Mouse (Mus musculus) adrenal gland, postnatal 36 days (tissue): ENCODE measurements around the gene Gm28047. TPM values are rescaled to one million over a fixed set of nuclear protein-coding genes. Genes with fewer than 3 reads are reported as not detected.

Experiments used
- DNase-seq, 2 experiments: peaks; one replicate each; pipeline ENCODE4 v3.0.0; 2021; ENCODE audit warnings: mixed read lengths in 1 of 2
- total RNA-seq, 2 experiments: library from RNA; stranded (reverse); gene quantifications; 2 replicates each; pipeline ENCODE4 v1.2.3; 2021

Gm28047 gene
- total RNA-seq, 2 experiments from 2014 or later, result 1.2 to 1.4 TPM

DNA sequence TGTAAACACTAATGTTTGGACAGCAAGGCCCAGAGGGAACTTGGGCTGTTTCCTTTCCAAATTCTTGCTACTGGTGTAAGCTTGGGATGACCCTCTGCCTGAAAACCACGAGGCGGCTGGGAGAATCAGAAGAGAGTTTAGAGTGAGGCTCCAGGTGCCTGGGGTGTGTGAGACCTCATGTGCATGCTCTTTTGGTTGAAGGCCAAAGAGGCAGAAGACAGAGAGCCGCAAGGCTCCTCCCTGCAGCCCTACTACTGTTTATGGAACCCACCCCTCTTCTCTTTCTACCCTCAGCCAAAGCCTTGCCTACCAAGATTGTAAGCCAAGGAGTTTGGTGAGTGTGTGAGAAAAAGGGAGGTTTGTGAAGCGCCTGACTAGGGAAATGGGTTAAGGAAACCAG, 109.1 kb downstream of the Gm28047 start:
- DNase-seq, result no peak

DNA sequence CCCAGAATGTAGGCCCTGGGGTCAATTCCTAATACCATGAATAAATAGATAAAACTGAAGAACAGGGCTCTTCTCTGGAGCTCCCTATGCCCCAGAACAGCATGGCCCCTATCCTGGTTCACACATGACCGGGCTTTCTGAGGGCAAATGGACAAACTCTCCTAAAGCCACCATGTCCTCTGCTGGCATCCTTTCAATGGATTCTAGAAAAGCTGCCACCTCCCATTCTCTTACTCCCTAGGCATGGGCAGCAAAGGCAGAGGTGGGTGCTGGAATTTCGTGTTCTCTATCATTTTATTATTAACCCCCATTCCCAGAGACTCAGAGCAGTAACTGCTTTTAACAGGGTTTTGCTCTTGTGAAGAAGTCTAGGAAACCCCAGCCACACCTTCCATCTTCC, 109.6 kb downstream of the Gm28047 start:
- DNase-seq, result no peak

DNA sequence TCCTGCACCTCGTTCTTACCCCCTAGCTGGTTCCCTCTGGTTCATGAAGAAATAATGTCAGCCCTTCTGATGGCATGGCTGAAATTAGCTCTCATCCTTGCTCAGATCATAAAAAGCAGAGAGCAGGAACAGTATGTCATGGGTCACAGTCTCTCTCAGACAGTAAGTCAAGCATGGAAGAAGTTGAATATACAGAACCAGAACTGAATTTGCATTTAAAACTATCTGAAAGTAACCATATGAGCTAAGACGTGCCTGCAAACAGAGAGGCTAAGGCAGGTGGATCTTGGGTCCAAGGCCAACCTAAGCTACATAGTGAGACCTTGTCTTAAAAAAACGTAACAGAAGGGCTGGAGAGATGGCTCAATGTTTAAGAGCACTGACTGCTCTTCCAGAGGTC, 111.9 kb downstream of the Gm28047 start:
- DNase-seq, result no peak

DNA sequence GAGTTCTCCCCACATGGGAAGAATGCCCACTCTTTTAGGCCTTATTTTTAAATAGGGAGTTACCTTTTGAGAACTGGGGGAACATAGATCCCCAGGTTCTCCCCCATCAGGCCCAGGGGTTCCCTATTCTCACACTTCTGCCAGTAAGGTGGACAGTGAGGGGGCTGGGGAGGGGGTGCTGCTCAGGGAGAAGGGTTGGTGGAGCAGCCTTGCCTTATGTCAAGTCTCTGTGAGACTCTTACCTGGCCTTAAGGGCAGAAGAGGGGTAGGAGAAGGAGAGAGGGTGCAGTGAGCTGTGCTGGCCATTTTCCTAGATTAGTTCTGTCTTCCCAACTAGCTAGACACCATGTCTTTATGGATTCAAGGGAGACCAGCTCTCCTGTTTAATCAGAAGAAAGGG, 112.4 kb downstream of the Gm28047 start:
- no peak for DNase-seq

DNA sequence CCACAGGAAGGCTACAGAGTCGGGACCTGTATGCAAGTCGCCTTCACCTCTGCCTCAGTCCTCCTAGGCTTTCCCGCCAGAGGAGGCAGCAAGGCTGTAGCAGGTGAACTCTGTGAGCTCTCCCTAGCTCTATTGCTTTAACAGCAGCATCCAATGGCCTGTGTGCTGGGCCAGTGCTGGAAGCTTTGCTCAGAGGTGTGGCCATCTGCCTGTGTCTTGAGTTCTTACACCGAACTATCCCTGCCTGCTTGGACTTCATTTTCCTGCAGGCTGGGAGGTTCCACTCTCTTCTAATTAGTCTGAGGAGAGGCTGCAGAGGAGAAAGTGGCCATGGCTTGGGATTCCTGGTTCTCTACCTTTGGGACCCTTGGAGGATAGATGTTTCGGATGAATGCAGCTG, 112.9 kb downstream of the Gm28047 start:
- DNase-seq, result no peak

DNA sequence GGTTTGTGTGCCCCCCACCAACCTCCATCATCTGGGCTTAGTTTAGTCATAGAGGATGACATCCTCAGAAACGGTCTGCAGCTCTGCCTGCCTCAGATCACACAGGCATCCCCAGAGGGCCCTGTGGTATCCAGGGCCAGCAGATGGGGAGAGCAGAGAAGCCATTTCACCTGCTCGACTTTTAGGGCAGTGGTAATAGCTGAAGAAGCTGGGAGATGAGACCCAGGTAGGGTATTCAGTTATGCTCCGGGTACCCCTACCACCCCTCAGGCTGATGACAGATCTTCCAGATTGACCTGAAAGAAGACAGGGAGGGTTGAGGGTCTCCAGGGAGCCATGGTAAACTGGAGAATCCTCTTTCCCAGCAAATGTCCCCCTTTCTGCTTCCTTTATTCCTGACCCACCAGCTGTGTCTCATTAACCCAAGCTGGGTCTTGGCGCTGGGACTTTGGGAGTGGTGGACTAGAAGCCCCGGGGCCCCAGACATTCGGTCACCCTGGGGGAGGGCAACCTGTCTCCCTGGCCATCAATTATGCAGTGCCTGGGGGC, 113.5 kb downstream of the Gm28047 start:
- DNase-seq, result no peak

DNA sequence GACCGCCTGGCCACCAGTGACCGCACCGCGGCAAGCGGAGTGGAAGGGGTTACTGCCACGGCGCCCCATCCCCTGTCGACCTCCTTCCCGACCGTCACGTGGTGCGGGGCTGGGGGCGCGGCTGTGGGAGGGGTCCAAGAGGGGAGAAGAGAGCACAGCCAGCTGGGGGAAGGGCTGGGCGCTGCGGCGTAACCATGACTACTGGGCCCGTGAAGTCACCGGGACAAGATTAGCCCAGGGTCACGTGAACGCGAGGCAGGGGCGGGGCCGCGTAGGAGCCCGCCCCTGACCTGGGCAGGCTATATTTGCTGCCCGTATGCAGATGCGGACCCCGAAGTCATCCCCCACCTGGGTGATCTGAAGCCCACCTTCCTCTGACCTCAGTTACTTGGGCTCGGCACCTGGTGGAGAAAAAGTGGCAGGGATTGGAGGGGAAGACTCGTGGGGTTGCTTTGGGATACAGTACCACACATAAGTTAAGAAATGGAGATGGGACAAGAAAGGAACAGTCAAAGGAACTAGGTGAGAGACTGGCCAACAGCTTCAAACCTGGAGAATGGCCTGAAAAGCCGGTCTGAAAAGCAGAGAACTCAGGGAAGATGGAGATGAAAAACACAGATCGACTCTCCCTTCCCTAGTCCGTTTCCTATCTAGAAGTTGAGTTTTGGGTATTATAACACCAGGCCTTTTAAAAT, 114.1 kb downstream of the Gm28047 start:
- peak; percentile 90 to 94 for DNase-seq

DNA sequence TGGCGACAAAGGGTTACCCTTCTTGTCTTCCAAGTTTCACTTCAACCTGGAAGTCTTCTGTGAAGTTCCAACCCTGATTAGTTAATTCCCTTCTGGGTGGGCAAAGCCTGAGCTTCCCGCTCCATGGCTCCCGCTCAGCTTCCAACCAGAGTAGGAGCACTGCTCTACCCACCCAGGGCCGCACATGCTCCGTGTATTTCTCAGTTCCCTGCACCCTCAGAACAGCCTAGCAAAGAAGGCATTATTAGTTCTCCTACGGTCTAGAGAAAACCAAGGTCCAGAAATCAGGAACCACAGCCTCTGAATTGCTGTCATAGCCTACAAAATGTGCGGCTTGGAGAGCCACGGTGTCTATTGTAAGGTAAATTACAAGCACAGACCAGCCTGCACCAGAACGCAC, 114.8 kb downstream of the Gm28047 start:
- no peak for DNase-seq

DNA sequence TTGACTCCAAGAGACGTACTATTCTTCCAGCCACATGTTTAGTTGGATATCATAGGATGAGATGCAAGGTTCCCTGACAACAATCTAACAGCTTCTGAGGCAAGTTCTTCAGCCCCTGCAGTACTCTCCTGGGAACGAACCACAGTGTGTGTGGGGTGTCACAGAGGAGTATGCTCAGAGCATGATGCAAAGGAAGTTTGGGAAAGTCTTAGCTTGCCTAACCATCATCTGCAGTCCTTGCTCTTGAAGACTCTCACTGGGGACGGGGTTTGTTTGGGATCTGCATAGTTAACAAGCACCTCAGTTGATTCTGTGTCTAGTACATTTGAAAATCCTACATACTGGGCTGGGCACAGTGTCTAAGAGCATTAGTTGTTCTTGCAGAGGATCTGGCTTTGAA, 116.5 kb downstream of the Gm28047 start:
- no peak for DNase-seq

DNA sequence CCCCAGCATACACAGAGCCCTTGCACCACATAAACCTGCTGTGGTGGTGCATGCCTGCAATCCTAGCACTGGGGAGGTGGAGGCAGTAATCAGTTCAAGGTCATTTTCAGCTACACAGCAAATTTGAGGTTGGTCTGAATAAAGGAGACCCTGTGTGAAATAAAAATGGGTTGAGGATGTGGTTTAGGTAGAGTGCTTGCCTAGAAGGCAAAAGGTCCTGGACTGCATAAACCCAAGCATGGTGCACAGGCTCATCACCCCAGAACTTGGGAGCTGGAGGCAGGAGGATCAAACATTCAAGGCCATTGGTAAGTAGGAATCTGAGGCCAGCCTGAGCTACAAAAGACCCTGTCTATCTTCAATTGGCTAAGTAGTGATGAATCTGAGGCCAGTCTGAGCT, 117.3 kb downstream of the Gm28047 start:
- DNase-seq, result no peak

DNA sequence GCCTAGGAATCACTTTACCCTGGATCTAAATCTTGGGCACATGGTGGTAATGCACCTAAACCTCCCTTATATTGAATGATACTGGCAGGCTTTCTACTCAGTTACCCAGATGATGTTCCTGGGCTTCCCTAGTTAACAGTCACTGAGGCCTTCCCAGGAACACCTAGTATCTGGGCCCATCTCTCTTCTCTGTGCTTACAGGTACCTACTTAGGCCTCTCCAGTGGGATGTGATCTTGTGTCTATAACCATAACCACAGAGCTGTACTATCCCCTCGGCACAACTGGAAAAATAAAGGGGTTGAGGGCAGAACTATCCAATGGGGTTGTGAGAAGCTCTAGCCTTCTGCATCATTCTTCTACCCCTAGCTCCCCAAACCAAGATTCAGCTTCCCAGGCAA, 118.0 kb downstream of the Gm28047 start:
- DNase-seq, result no peak

DNA sequence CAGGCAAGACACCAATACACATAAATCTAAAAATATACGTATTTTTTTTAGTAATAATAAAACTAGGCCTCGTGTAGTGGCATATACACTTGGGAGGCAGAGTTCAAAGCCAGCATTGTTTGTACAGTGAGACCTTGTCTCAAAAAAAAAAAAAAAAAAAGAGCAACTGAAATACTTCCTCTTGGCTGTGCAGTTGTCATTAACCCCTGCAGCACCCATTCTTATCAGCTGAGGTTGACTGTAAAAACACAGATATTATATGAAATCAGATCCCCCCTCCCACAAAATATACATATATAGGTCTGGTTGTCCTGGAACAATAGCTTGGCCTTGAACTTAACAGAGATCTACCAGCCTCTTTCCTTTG, 118.4 kb downstream of the Gm28047 start:
- DNase-seq, result no peak

DNA sequence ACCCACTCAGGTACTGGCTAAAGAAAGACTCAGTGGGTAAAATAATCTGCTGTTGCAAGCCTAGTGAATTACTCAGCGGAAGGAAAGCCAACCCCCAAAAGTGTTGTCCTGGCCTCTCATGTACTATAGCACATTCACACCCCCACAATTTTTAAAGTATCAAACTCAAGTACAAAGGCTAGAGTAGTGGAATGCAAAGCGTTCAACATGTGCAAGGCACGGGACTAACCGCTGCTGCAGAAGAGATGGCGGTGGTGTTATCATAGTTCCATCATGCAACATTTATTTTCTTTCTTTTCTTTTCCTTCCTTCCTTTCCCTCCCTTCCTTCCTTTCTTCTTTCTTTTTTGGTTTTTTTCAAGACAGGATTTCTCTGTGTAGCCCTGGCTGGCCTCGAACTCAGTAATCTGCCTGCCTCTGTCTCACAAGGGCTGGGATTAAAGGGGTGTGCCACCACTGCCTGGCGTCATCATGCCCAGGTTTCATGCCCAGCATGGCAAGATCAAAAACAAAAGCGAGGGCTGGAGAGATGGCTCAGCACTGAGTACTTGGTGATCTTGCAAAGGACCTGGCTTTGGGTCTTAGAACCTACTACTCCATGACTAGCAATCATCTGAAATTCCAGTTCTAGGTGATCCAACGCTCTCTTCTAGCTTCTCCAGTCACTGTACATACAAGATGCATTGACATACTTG, 119.0 kb downstream of the Gm28047 start:
- no peak for DNase-seq

DNA sequence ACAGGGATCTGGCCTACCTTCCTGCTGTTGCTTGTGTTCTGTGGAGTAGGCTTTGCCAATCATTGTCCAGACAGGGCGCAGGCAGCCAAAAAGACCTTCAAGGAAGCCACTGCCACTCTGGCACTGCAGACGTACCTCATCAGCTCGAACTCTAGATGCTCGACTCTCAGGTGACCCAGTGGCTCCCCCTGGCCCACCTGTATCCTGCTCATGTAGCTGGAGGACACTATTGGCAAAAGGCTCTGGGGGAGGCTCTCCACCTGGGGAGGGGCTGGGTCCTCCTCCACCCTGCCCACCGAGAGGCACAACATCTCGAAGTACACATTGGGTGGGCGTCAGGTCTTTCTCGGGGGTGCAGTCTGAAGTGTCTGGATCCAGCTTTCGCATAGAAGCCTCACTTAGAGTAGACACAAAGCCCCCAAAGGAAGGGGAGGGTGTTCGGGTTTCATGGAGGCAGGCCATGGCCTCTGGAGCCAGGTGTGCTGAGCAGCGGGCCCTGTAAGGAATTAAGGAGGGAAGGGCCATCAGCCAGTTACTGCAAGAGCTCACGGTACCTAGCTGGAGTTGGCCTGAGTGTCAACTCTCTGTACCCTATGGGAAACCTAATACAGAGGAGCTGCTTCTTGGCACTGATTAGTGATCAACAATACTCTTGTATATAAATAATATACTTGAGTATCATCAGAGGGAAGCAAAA, 119.6 kb downstream of the Gm28047 start:
- no peak for DNase-seq

DNA sequence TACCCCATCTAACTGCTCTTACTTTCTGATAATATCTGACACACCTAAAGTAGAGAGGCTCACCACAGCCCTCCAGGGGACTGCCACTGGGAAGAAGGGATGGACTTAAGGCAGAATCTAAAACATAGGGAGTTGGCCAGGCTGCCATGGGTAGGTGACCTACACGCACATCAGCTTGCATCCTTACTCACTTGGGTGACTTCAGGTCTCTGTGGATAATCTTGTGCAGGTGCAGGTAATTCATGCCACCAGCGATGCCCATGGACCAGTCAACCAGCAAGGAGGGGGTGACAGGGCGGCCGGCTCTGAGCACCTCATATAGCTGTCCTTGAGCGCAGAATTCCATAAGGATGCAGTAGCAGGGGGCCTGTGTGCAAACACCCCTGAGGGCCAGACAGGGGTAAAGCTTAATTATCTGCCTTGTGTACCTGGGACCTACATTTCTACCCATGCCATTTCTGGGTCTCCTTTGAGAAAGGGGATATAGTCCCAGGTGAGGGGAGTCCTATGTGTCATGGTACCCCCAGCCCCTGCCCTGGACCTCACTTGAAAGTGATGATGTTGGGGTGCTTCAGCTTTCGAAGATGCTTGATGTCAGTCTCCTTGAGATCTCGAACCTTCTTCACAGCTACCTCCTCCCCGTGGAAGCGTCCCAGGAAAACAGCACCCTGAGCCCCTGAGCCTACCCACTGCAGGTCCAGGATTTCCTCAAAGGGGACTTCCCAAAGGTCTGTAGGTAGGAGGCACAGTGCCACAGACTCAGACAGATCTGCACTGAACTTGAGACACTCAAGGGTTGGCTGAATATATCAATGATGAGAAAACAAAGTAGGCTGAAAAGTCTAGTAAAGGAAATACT, 120.7 kb downstream of the Gm28047 start:
- DNase-seq, result no peak

DNA sequence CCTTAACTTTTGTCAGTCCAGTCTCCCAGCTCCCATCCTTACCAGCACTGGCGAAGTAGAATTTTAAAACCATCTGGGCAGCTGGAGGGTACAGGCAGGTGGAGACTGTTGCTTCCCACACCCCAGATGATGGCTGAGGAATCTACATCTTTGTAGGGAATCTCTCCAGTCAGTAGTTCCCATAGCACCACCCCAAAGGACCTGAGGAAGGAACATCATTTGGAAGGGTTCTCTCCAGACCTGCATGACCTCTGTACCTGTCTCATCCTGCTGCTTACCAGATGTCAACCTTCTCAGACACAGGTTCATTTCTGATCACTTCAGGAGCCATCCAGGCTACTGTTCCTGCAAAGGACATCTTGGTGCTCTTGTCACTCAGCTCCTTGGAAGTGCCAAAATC, 121.4 kb downstream of the Gm28047 start, which contains the start of gene Gm10337:
Gene Gm10337 (plus strand): TSS at position 276 of the 400 bp plus-strand sequence.
- no peak for DNase-seq

DNA sequence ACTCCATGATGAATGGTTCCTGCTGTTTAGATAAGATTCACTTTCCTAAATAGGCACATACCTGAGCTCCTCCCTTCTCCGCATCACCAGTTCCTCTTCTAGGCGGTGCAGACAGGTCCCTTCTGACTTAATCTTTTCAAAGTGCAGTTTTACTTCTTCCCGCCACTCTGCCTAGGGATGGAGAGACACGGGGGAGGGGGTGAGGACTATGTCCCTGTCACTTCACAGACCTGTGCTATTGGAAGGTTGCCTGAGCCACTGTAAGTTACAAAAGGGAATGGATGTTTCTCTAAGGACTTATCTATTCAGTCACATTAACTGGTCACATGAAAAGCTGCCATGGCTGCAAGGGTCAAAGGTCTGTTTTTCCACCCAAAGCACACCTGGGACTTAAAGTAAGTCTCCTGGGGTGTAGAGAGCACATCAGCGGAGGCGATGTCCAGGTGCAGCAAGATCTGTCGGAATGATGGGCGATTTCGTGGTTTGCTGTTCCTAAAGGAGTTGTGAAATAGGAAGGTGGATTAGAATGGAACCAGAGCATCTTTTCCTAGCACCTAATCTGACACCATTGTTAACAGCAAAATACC, 122.5 kb downstream of the Gm28047 start:
- no peak for DNase-seq

DNA sequence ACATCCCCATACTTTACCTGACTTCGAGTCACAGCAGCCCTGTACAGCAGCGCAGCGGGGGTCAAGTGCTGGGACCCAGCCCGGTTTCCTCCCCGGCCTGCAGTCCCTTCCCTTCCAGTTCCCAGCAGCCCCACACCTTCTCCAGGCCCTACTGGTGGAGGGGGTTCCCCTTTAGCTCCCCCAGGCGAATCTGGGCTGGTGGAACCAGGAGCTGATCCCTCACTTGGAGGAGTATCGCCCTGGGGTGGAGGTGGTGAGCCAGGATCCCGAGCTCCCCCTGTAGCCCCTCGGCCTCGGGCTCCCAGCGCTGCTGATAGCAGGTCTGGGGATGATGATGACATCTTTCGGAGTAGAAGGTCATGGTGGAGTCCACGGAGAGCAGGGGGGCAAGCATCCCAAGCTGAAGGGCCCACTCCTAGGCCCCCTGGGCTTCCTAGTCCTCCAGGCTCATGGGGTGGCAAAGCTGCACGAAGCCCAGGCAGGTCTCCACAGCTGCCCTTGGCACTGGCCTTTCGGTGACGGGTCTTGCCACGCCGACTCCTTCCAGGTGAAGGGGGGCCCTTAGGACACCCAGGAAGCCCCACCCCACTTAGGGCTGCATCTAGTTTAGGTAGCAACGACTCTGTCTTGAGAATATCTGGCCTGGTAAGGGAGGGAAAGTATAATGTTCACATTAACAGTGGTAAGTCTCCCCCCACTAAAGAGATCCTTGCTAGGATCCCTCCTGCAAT, 123.6 kb downstream of the Gm28047 start:
- no peak for DNase-seq

DNA sequence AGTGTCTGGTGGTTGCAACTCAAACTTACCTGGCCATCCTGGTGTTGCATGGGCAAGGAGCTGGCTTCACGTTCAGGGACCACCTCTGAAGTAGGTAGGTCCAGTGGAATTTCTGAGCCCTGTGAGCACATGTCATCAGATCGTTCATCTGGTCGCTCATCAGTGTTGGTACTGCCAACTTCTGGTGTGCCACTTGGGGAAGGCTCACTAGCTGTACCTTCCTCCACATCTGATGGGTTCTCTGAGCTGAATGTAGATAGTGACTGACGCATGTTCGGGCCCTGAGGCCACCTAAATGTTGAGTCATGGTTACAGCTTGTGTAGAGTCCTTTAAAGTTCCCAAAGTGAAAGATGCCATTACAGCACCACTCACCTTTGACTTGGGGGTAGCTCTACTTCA, 124.4 kb downstream of the Gm28047 start:
- no peak for DNase-seq

DNA sequence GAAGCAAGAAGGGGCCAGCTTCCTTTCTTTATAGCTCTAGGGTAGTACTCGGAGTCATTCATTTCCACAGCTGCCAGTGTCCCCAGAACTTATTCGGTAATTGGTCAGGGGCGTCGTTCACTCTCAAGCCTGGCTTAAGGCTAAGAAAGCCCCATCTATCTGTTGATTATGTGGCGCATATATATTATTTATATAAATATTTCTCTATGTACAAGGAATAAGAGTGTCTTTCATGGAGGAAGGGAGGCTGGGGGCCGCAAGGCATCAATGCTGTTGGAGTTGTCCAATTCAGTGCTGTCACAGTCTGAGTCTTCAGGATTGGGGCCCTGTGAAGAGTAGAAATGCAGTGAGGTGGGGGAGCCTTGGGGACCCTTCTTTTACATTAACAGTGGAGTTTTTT, 125.0 kb downstream of the Gm28047 start:
- DNase-seq, result no peak

DNA sequence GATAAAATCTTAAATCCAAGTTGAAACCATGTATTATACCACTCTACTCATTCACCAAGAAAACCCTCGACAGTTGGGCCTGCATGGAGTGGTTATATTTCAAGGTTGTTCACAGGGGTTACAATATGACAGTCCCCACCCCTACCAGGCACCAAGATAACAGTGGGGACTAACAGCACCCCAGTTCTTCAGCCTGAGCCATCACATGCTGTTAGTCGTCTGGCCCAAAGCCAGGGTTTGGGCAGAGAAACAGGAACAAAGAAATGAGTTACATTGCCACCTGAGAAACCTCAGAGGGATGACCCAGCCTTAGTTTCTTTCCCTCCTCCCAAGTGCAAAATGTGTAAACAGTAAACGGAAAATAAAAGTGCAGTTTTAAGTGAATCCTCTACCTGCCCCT, 125.5 kb downstream of the Gm28047 start:
- DNase-seq, result no peak
